Mouse (Mus musculus): ENCODE data around the gene Ppp1r14b. TPM values are rescaled to one million over a fixed set of nuclear protein-coding genes. Genes with fewer than 3 reads are reported as not detected.

The Ppp1r14b gene
- polyA plus RNA-seq, 1 experiment from 2014 or later, result 90.8 TPM

GRCm38 (mm10) chr19:6950613-6951153 is 24.1 kb upstream of the Ppp1r14b start:
- Histone ChIP-seq H3K36me3 (peaks cover 23% of the 10 kb centered on the region), H3K9me3 (replicated peaks) (no peaks in the 10 kb centered on the region), H3K27me3 (ENCODE audit: low read depth, poor library complexity, severe bottlenecking) (no peaks in the 10 kb centered on the region), H3K27ac (replicated peaks) (peak overlapping the region; percentile 97), H3K4me3 (peak overlapping the region; percentile 72), H3K4me1 (peaks cover 33% of the 10 kb centered on the region)
- under 1% methylated on average over 28 of the region's 28 CpGs for WGBS
- peak; percentile 77 for DNase-seq (ENCODE audit: low spot score)

GRCm38 (mm10) chr19:6951381-6951968 is 23.3 kb upstream of the Ppp1r14b start:
- Histone ChIP-seq H3K4me3 (peak overlapping the region; percentile 72), H3K36me3 (peaks cover 25% of the 10 kb centered on the region), H3K4me1 (peaks cover 33% of the 10 kb centered on the region), H3K27ac (replicated peaks) (peak overlapping the region; percentile 97), H3K27me3 (ENCODE audit: low read depth, poor library complexity, severe bottlenecking) (no peaks in the 10 kb centered on the region), H3K9me3 (replicated peaks) (no peaks in the 10 kb centered on the region)
- under 1% methylated on average over 35 of the region's 35 CpGs for WGBS
- DNase-seq (ENCODE audit: low spot score), result peak; percentile 94

GRCm38 (mm10) chr19:6951994-6952711 is 22.6 kb upstream of the Ppp1r14b start:
- Histone ChIP-seq H3K9me3 (replicated peaks) (no peaks in the 10 kb centered on the region), H3K27me3 (ENCODE audit: low read depth, poor library complexity, severe bottlenecking) (no peaks in the 10 kb centered on the region), H3K4me1 (peaks cover 33% of the 10 kb centered on the region), H3K27ac (replicated peaks) (peak overlapping the region; percentile 97), H3K4me3 (peak overlapping the region; percentile 72), H3K36me3 (peaks cover 31% of the 10 kb centered on the region)
- 4% methylated on average over 31 of the region's 31 CpGs for WGBS
- peak; percentile 69 for DNase-seq (ENCODE audit: low spot score)

DNA sequence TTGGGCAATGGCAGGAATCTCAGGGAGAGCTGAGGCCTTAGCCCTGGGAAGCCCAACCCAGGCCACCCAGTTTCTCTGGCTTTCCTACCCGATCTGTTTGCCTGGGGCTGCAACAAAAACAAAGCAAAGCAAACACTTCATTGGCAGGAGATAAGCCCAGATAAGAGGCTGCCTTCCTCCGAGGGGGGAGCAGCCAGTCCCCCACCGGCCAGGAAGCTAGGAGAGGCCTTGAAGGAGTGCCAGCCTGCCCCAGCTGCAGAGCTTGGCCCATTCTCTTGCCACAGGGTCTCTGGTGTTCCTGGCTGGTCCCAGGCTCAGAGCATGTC is 22.1 kb upstream of the Ppp1r14b start:
- H3K27ac ChIP-seq (replicated peaks), result peak overlapping the region; percentile 97
- no peaks in the 10 kb centered on the region for H3K27me3 ChIP-seq (ENCODE audit: low read depth, poor library complexity, severe bottlenecking)
- peak overlapping the region; percentile 72 for H3K4me3 ChIP-seq
- WGBS, result 28% methylated on average over 3 of the region's 3 CpGs
- no peaks in the 10 kb centered on the region for H3K9me3 ChIP-seq (replicated peaks)
- H3K36me3 ChIP-seq, result peaks cover 35% of the 10 kb centered on the region
- H3K4me1 ChIP-seq, result peaks cover 33% of the 10 kb centered on the region
- no peak for DNase-seq (ENCODE audit: low spot score)

DNA sequence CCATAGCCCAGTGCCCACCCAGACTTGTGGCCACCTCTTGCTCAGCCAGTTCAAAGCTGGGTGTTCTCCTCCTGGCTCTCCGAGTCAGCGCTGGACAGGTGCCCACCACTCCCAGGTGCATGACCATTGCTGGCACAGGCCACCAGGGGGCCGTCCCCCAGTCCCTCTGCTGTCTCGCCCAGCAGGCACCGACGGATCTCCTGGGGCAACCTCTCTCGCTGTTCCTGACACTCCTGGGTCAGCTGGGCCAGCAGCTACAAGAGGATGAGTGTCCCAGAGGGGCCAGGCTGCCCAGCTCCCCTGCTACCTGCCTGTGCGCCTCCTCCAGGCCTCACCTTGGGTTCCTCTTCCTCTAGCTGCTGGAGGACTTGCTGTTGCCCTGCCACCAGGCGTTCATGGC is 20.7 kb upstream of the Ppp1r14b start:
- no peak overlapping the region for H3K27ac ChIP-seq (replicated peaks)
- no peaks in the 10 kb centered on the region for H3K9me3 ChIP-seq (replicated peaks)

GRCm38 (mm10) chr19:6955424-6955823 is 19.3 kb upstream of the Ppp1r14b start:
- no peaks in the 10 kb centered on the region for H3K9me3 ChIP-seq (replicated peaks)
- peaks cover 20% of the 10 kb centered on the region for H3K4me1 ChIP-seq
- H3K27ac ChIP-seq (replicated peaks), result 0 out of 2 replicates have a peak overlapping the region, but pooled peaks have one; percentile 4
- no peaks in the 10 kb centered on the region for H3K27me3 ChIP-seq (ENCODE audit: low read depth, poor library complexity, severe bottlenecking)
- no peak for DNase-seq (ENCODE audit: low spot score)
- peaks cover 62% of the 10 kb centered on the region for H3K36me3 ChIP-seq
- WGBS, result 85% methylated on average over 7 of the region's 7 CpGs
- no peak overlapping the region for H3K4me3 ChIP-seq

More for the DNA sequence above, 20.7 kb upstream of the Ppp1r14b start:
- peaks cover 33% of the 10 kb centered on the region for H3K4me1 ChIP-seq
- WGBS, result 62% methylated on average over 9 of the region's 9 CpGs
- no peaks in the 10 kb centered on the region for H3K27me3 ChIP-seq (ENCODE audit: low read depth, poor library complexity, severe bottlenecking)
- H3K4me3 ChIP-seq, result no peak overlapping the region
- DNase-seq (ENCODE audit: low spot score), result no peak
- H3K36me3 ChIP-seq, result peaks cover 49% of the 10 kb centered on the region

- peaks cover 64% of the 10 kb centered on the region for H3K36me3 ChIP-seq
- no peak overlapping the region for H3K27ac ChIP-seq (replicated peaks)
Measured at GRCm38 (mm10) chr19:6956461-6956860, 18.3 kb upstream of the Ppp1r14b start.

GRCm38 (mm10) chr19:6968491-6969271 is 6.1 kb upstream of the Ppp1r14b start:
- no peaks in the 10 kb centered on the region for H3K9me3 ChIP-seq (replicated peaks)
- H3K27ac ChIP-seq (replicated peaks), result peak overlapping the region; percentile 82
- H3K4me1 ChIP-seq, result peaks cover 44% of the 10 kb centered on the region
- H3K27me3 ChIP-seq (ENCODE audit: low read depth, poor library complexity, severe bottlenecking), result peaks cover 60% of the 10 kb centered on the region
- WGBS, result 13% methylated on average over 15 of the region's 15 CpGs
- no peak for DNase-seq (ENCODE audit: low spot score)
- peak overlapping the region; percentile 64 for H3K4me3 ChIP-seq
- peaks cover 18% of the 10 kb centered on the region for H3K36me3 ChIP-seq

More at GRCm38 (mm10) chr19:6956461-6956860, 18.3 kb upstream of the Ppp1r14b start:
- Histone ChIP-seq H3K9me3 (replicated peaks) (no peaks in the 10 kb centered on the region), H3K4me3 (no peak overlapping the region), H3K27me3 (ENCODE audit: low read depth, poor library complexity, severe bottlenecking) (no peaks in the 10 kb centered on the region), H3K4me1 (peaks cover 19% of the 10 kb centered on the region)
- WGBS, result 88% methylated on average over 10 of the region's 10 CpGs
- DNase-seq (ENCODE audit: low spot score), result no peak

GRCm38 (mm10) chr19:6969291-6969664 is 5.5 kb upstream of the Ppp1r14b start:
- H3K27ac ChIP-seq (replicated peaks), result peak overlapping the region; percentile 82
- H3K9me3 ChIP-seq (replicated peaks), result no peaks in the 10 kb centered on the region
- H3K4me1 ChIP-seq, result peaks cover 50% of the 10 kb centered on the region
- WGBS, result under 1% methylated on average over 20 of the region's 20 CpGs
- peaks cover 15% of the 10 kb centered on the region for H3K36me3 ChIP-seq
- peaks cover 60% of the 10 kb centered on the region for H3K27me3 ChIP-seq (ENCODE audit: low read depth, poor library complexity, severe bottlenecking)
- no peak for DNase-seq (ENCODE audit: low spot score)
- peak overlapping the region; percentile 64 for H3K4me3 ChIP-seq

DNA sequence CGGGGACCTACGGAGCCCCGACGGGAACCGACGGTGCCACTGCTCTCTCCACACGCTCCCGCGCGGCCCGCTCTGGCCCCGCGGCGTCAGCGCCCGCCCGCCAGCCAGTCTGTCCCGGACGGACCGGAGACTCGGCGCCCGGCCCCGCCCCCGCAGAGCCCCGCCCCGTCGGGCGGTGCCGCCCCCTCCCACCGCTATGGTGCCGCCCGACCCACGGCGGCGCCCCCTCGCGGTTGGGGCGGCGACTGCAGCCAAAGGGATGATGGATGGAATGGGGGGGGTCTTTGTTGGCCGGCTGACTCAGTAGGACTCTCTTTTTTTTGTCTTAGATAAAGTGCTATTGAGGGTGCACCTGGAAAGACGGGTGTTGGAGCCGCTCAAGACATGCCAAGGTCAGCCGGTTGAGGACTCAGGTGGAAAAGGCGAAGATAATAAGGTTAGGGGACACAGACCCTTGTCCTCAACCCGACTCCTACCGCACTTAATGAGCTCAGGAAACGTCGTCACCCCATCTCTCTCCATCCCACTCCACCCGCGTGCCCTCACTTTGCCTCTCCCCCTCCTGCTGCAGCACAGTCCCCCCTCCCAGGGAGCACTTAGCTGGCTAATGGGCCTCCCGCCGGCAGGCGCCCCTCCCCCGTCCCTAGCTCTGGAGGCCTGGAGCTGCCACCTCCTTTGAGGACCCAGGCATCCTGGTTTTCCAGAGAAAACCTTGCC is 4.9 kb upstream of the Ppp1r14b start:
- Histone ChIP-seq H3K9me3 (replicated peaks) (no peaks in the 10 kb centered on the region), H3K27ac (replicated peaks) (peak overlapping the region; percentile 82), H3K4me3 (peak overlapping the region; percentile 64), H3K27me3 (ENCODE audit: low read depth, poor library complexity, severe bottlenecking) (peaks cover 60% of the 10 kb centered on the region), H3K36me3 (peaks cover 10% of the 10 kb centered on the region), H3K4me1 (peaks cover 51% of the 10 kb centered on the region)
- WGBS, result 2% methylated on average over 44 of the region's 55 CpGs
- DNase-seq (ENCODE audit: low spot score), result peak; percentile 73

GRCm38 (mm10) chr19:6970460-6971085 is 4.2 kb upstream of the Ppp1r14b start:
- H3K4me1 ChIP-seq, result peaks cover 51% of the 10 kb centered on the region
- H3K27ac ChIP-seq (replicated peaks), result peak overlapping the region; percentile 82
- WGBS, result 23% methylated on average over 11 of the region's 11 CpGs
- no peak for DNase-seq (ENCODE audit: low spot score)
- peaks cover 2% of the 10 kb centered on the region for H3K36me3 ChIP-seq
- peak overlapping the region; percentile 64 for H3K4me3 ChIP-seq
- H3K27me3 ChIP-seq (ENCODE audit: low read depth, poor library complexity, severe bottlenecking), result peaks cover 60% of the 10 kb centered on the region
- no peaks in the 10 kb centered on the region for H3K9me3 ChIP-seq (replicated peaks)

DNA sequence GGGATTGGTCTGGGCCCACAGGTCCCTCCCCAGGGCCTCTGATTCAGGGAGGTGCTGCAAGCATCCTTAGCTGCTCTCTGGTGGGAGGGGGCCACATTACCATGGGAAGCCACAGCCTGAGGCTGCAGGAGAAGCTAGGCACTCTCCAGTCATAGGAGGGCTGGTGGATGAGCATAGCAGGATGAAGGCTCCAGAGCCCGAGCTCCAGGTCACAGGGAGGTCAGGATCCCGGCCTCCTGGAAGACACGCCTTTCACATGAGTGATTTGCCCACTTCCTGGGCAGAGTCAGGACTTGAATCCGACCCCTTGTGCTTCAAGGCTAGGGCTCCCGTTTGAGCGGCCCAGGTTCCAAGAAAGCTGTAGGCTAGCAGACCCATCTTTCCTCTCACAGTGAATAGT is 3.1 kb upstream of the Ppp1r14b start:
- WGBS, result 56% methylated on average over 6 of the region's 6 CpGs
- Histone ChIP-seq H3K4me3 (no peak overlapping the region), H3K4me1 (peaks cover 61% of the 10 kb centered on the region), H3K27ac (replicated peaks) (0 out of 2 replicates have a peak overlapping the region, but pooled peaks have one; percentile 2), H3K9me3 (replicated peaks) (no peaks in the 10 kb centered on the region), H3K36me3 (peaks cover 5% of the 10 kb centered on the region), H3K27me3 (ENCODE audit: low read depth, poor library complexity, severe bottlenecking) (peaks cover 60% of the 10 kb centered on the region)
- DNase-seq (ENCODE audit: low spot score), result no peak
